Mouse (Mus musculus): ENCODE results near the gene Sorcs3.

The Sorcs3 gene

GRCm38 (mm10) chr19:48285602-48286225, 79.9 kb downstream of the Sorcs3 start:
- DNase-seq (ENCODE audit: low read depth), result no peak

- no peak for DNase-seq (ENCODE audit: low read depth)
Observed at GRCm38 (mm10) chr19:48294251-48294650, 88.4 kb downstream of the Sorcs3 start.

- DNase-seq (ENCODE audit: low read depth), result no peak
Observed at GRCm38 (mm10) chr19:48298384-48298783, 92.6 kb downstream of the Sorcs3 start.

- DNase-seq (ENCODE audit: low read depth), result no peak
Observed at GRCm38 (mm10) chr19:48300440-48301231, 94.8 kb downstream of the Sorcs3 start.

- DNase-seq (ENCODE audit: low read depth), result no peak
Observed at GRCm38 (mm10) chr19:48301300-48301699, 95.5 kb downstream of the Sorcs3 start.

GRCm38 (mm10) chr19:48308341-48308740, 102.5 kb downstream of the Sorcs3 start:
- no peak for DNase-seq (ENCODE audit: low read depth)

- no peak for DNase-seq (ENCODE audit: low read depth)
Observed at GRCm38 (mm10) chr19:48309531-48310337, 103.9 kb downstream of the Sorcs3 start.

GRCm38 (mm10) chr19:48310338-48310710, 104.5 kb downstream of the Sorcs3 start:
- no peak for DNase-seq (ENCODE audit: low read depth)

GRCm38 (mm10) chr19:48313776-48314175, 108.0 kb downstream of the Sorcs3 start:
- DNase-seq (ENCODE audit: low read depth), result no peak

GRCm38 (mm10) chr19:48327115-48327514, 121.3 kb downstream of the Sorcs3 start:
- no peak for DNase-seq (ENCODE audit: low read depth)

- no peak for DNase-seq (ENCODE audit: low read depth)
Observed at GRCm38 (mm10) chr19:48328171-48328570, 122.3 kb downstream of the Sorcs3 start.

GRCm38 (mm10) chr19:48331640-48332039, 125.8 kb downstream of the Sorcs3 start:
- no peak for DNase-seq (ENCODE audit: low read depth)

- no peak for DNase-seq (ENCODE audit: low read depth)
Observed at GRCm38 (mm10) chr19:48333085-48333484, 127.3 kb downstream of the Sorcs3 start.

GRCm38 (mm10) chr19:48337461-48337860, 131.6 kb downstream of the Sorcs3 start:
- DNase-seq (ENCODE audit: low read depth), result no peak

GRCm38 (mm10) chr19:48338098-48338497, 132.3 kb downstream of the Sorcs3 start:
- no peak for DNase-seq (ENCODE audit: low read depth)

GRCm38 (mm10) chr19:48342770-48343169, 136.9 kb downstream of the Sorcs3 start:
- DNase-seq (ENCODE audit: low read depth), result no peak

GRCm38 (mm10) chr19:48343442-48343841, 137.6 kb downstream of the Sorcs3 start:
- DNase-seq (ENCODE audit: low read depth), result no peak

- DNase-seq (ENCODE audit: low read depth), result no peak
Observed at GRCm38 (mm10) chr19:48347116-48347515, 141.3 kb downstream of the Sorcs3 start.

- DNase-seq (ENCODE audit: low read depth), result no peak
Observed at GRCm38 (mm10) chr19:48356806-48357205, 151.0 kb downstream of the Sorcs3 start.

GRCm38 (mm10) chr19:48362167-48362566, 156.3 kb downstream of the Sorcs3 start:
- no peak for DNase-seq (ENCODE audit: low read depth)

- no peak for DNase-seq (ENCODE audit: low read depth)
Observed at GRCm38 (mm10) chr19:48368056-48368455, 162.2 kb downstream of the Sorcs3 start.

GRCm38 (mm10) chr19:48371787-48372186, 166.0 kb downstream of the Sorcs3 start:
- no peak for DNase-seq (ENCODE audit: low read depth)

Data from induced T-regulatory cell, adult 2 months (primary cell).